Mouse (Mus musculus) CH12F3 (cell line): Measurements from ENCODE around the gene Gcnt3.

Experiments used
- in situ Hi-C: fragments of 300-500 bp; cut with MboI; formaldehyde crosslinking; loops from 2 replicates; pipeline ENCODE4 v1.14.3; 2020; ENCODE audit warnings: low sequenced_read_pairs

Gcnt3 gene

GRCm38 (mm10) chr9:70037988-70038387 lies at the start of gene Gcnt3:
Gene Gcnt3, minus strand, starts transcription at chr9:70038088.
- in situ Hi-C loops = no loop called here

GRCm38 (mm10) chr9:70087379-70087778 lies 49.5 kb upstream of the Gcnt3 start:
- in situ Hi-C loops = loop anchor here (25.0 kb wide), 1 partner anchor 575 kb away; no protein-coding TSS in a partner anchor

GRCm38 (mm10) chr9:70086091-70086490 lies 48.2 kb upstream of the Gcnt3 start:
- in situ Hi-C loops = loop anchor here (25.0 kb wide), 1 partner anchor 574 kb away; no protein-coding TSS in a partner anchor

GRCm38 (mm10) chr9:70084107-70084506 lies 46.2 kb upstream of the Gcnt3 start:
- in situ Hi-C loops = loop anchor here (25.0 kb wide), 1 partner anchor 572 kb away; no protein-coding TSS in a partner anchor

GRCm38 (mm10) chr9:70082357-70083204 lies 44.7 kb upstream of the Gcnt3 start:
- in situ Hi-C loops = loop anchor here (25.0 kb wide), 1 partner anchor 570 kb away; no protein-coding TSS in a partner anchor

GRCm38 (mm10) chr9:70081767-70082166 lies 43.9 kb upstream of the Gcnt3 start:
- in situ Hi-C loops = loop anchor here (25.0 kb wide), 1 partner anchor 569 kb away; no protein-coding TSS in a partner anchor

- in situ Hi-C loops = loop anchor here (25.0 kb wide), 1 partner anchor 569 kb away; no protein-coding TSS in a partner anchor
These were observed 43.1 kb upstream of the Gcnt3 start for GRCm38 (mm10) chr9:70080976-70081375.

GRCm38 (mm10) chr9:70080027-70080800 lies 42.3 kb upstream of the Gcnt3 start:
- in situ Hi-C loops = loop anchor here (25.0 kb wide), 1 partner anchor 568 kb away; no protein-coding TSS in a partner anchor

GRCm38 (mm10) chr9:70078034-70078433 lies 40.1 kb upstream of the Gcnt3 start:
- in situ Hi-C loops = loop anchor here (25.0 kb wide), 1 partner anchor 566 kb away; no protein-coding TSS in a partner anchor

GRCm38 (mm10) chr9:70077170-70077569 lies 39.3 kb upstream of the Gcnt3 start:
- in situ Hi-C loops = loop anchor here (25.0 kb wide), 1 partner anchor 565 kb away; no protein-coding TSS in a partner anchor

- in situ Hi-C loops = no loop called here
These were observed 34.5 kb upstream of the Gcnt3 start for GRCm38 (mm10) chr9:70072387-70072786.

- in situ Hi-C loops = no loop called here
These were observed 32.1 kb upstream of the Gcnt3 start for GRCm38 (mm10) chr9:70069961-70070435.

- in situ Hi-C loops = no loop called here
These were observed 29.6 kb upstream of the Gcnt3 start for GRCm38 (mm10) chr9:70067497-70067896.

- in situ Hi-C loops = no loop called here
These were observed 24.1 kb upstream of the Gcnt3 start for GRCm38 (mm10) chr9:70062012-70062411.

GRCm38 (mm10) chr9:70053411-70053810 lies 15.5 kb upstream of the Gcnt3 start:
- in situ Hi-C loops = no loop called here

- in situ Hi-C loops = no loop called here
These were observed 14.8 kb upstream of the Gcnt3 start for GRCm38 (mm10) chr9:70052730-70053129.

GRCm38 (mm10) chr9:70049839-70050238 lies 12.0 kb upstream of the Gcnt3 start:
- in situ Hi-C loops = no loop called here

GRCm38 (mm10) chr9:70049416-70049783 lies 11.5 kb upstream of the Gcnt3 start:
- in situ Hi-C loops = no loop called here

- in situ Hi-C loops = no loop called here
These were observed 11.0 kb upstream of the Gcnt3 start for GRCm38 (mm10) chr9:70048751-70049415.

GRCm38 (mm10) chr9:70048280-70048679 lies 10.4 kb upstream of the Gcnt3 start:
- in situ Hi-C loops = no loop called here

- in situ Hi-C loops = no loop called here
These were observed 10.0 kb upstream of the Gcnt3 start for GRCm38 (mm10) chr9:70047839-70048238.
